Mouse (Mus musculus): ENCODE measurements around the gene Sec23ip. TPM values are rescaled to one million over a fixed set of nuclear protein-coding genes. Genes with fewer than 3 reads are reported as not detected.
"Not testable (repeated sequence)": the region's sequence is repeated elsewhere in the genome, so short reads cannot be mapped to it uniquely, and the experiment has no call there.

The Sec23ip gene
- polyA plus RNA-seq (2016; fragmentation: Nextera tagmentation; extraction: Ambion mirVana) = 43.1 and 45.7 TPM in 2 replicates

GRCm38 (mm10) chr7:128744684-128745485 lies at the start of gene Sec23ip:
Gene Sec23ip, plus strand, starts transcription at chr7:128744943.
- H3K36me3 ChIP-seq (replicated peaks) = 0 out of 2 replicates have a peak, but pooled peaks cover 7% of the 10 kb centered on the region
- H3K4me2 ChIP-seq = peak within 1 kb of the TSS; percentile 95
- peak within 1 kb of the TSS; percentile 91 for H3K4me3 ChIP-seq (replicated peaks)
- peaks cover 21% of the 10 kb centered on the region for H3K27me3 ChIP-seq
- peaks cover 32% of the 10 kb centered on the region for H3K4me1 ChIP-seq
- peak; percentile 90 for ATAC-seq (ENCODE audit: low FRiP score)
- H3K9me3 ChIP-seq = no peaks in the 10 kb centered on the region
- H3K9ac ChIP-seq = peak within 1 kb of the TSS; percentile 82
- H3K27ac ChIP-seq = peak within 1 kb of the TSS; percentile 66; the same call in 1 of the 2 replicates
- WGBS = under 1% methylated on average over 55 of the region's 55 CpGs

GRCm38 (mm10) chr7:128699959-128700358 lies 44.8 kb upstream of the Sec23ip start:
- H3K36me3 ChIP-seq (replicated peaks) = peaks cover 83% of the 10 kb centered on the region
- H3K9me3 ChIP-seq; H3K4me3 ChIP-seq (replicated peaks); H3K27me3 ChIP-seq; H3K9ac ChIP-seq; H3K4me1 ChIP-seq; ATAC-seq (ENCODE audit: low FRiP score); H3K27ac ChIP-seq; H3K4me2 ChIP-seq: not testable (repeated sequence)
- WGBS = 91% methylated on average over 6 of the region's 6 CpGs

DNA sequence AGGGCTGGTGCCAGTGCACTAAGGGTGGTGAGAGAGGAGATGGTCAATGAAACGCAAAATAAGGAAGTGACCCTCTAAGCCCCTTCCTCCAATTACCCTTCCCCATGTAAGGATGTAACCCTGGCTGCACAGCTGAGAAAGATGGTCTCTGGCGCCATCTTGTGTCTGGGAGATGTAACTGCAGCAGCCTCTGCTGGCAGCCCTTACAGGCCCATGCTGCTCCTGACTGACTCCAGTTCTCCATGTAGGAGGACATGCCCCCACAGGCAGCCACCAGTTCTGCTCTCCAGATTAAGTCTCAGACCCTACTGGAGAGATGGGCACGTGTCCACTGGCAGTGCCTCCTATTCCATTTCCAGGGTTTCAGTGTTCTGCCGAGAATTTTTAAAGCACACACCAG lies 39.0 kb upstream of the Sec23ip start:
- Histone ChIP-seq H3K27ac (no peak overlapping the region), H3K4me3 (replicated peaks) (no peak overlapping the region), H3K9ac (no peak overlapping the region), H3K4me2 (no peak overlapping the region), H3K9me3 (no peaks in the 10 kb centered on the region), H3K36me3 (replicated peaks) (peaks cover 95% of the 10 kb centered on the region), H3K4me1 (no peaks in the 10 kb centered on the region), H3K27me3 (no peaks in the 10 kb centered on the region)
- ATAC-seq (ENCODE audit: low FRiP score) = peak; percentile 70; the same call in 1 of the 2 replicates
- WGBS = 28% methylated on average over 4 of the region's 4 CpGs

GRCm38 (mm10) chr7:128717991-128718390 lies 26.8 kb upstream of the Sec23ip start:
- no peaks in the 10 kb centered on the region for H3K9me3 ChIP-seq
- no peaks in the 10 kb centered on the region for H3K4me1 ChIP-seq
- no peaks in the 10 kb centered on the region for H3K27me3 ChIP-seq
- no peak for ATAC-seq (ENCODE audit: low FRiP score)
- H3K27ac ChIP-seq = no peak overlapping the region
- 82% methylated on average over 4 of the region's 4 CpGs for whole genome bisulfite sequencing
- no peak overlapping the region for H3K4me3 ChIP-seq (replicated peaks)
- H3K36me3 ChIP-seq (replicated peaks) = peaks cover 84% of the 10 kb centered on the region
- H3K9ac ChIP-seq = no peak overlapping the region
- H3K4me2 ChIP-seq = no peak overlapping the region

- Histone ChIP-seq H3K9ac (no peak overlapping the region), H3K36me3 (replicated peaks) (peaks cover 27% of the 10 kb centered on the region), H3K27me3 (no peaks in the 10 kb centered on the region), H3K9me3 (no peaks in the 10 kb centered on the region), H3K4me2 (no peak overlapping the region), H3K27ac (no peak overlapping the region), H3K4me1 (peaks cover 21% of the 10 kb centered on the region), H3K4me3 (replicated peaks) (no peak overlapping the region)
- ATAC-seq (ENCODE audit: low FRiP score) = peak; percentile 82; the same call in 1 of the 2 replicates
- 46% methylated on average over 4 of the region's 4 CpGs for WGBS
Measured at GRCm38 (mm10) chr7:128724761-128725160, 20.0 kb upstream of the Sec23ip start.

DNA sequence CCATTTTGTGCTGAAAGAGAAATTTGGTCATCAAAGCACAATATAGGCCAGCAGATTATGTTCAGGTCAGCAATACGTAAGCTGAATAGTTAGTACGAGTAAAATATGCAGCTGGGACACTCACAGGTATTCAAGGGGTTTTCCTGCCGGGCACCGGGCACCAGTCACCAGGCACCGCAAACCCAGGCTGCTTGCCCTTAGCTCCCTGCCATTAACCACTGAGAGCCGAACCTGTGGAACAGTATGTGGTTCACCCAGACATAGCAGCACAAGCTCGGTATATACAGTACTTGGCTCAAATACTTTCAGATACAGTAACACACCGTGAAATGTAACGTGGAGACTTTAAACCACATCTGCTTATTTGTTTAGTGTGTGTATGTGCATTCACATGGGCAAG lies 19.6 kb upstream of the Sec23ip start:
- peaks cover 24% of the 10 kb centered on the region for H3K36me3 ChIP-seq (replicated peaks)
- no peak for ATAC-seq (ENCODE audit: low FRiP score)
- no peak overlapping the region for H3K4me3 ChIP-seq (replicated peaks)
- no peaks in the 10 kb centered on the region for H3K27me3 ChIP-seq
- H3K9ac ChIP-seq = no peak overlapping the region
- 0 out of 2 replicates have a peak overlapping the region, but pooled peaks have one; percentile 8 for H3K27ac ChIP-seq
- H3K9me3 ChIP-seq = no peaks in the 10 kb centered on the region
- no peak overlapping the region for H3K4me2 ChIP-seq
- WGBS = 84% methylated on average over 9 of the region's 9 CpGs
- H3K4me1 ChIP-seq = peaks cover 21% of the 10 kb centered on the region

GRCm38 (mm10) chr7:128726999-128727398 lies 17.7 kb upstream of the Sec23ip start:
- H3K36me3 ChIP-seq (replicated peaks) = peaks cover 11% of the 10 kb centered on the region
- H3K9me3 ChIP-seq = no peaks in the 10 kb centered on the region
- H3K4me3 ChIP-seq (replicated peaks) = no peak overlapping the region
- H3K27ac ChIP-seq = no peak overlapping the region
- 41% methylated on average over 10 of the region's 10 CpGs for WGBS
- peaks cover 21% of the 10 kb centered on the region for H3K4me1 ChIP-seq
- no peak for ATAC-seq (ENCODE audit: low FRiP score)
- no peaks in the 10 kb centered on the region for H3K27me3 ChIP-seq
- no peak overlapping the region for H3K4me2 ChIP-seq
- H3K9ac ChIP-seq = no peak overlapping the region

GRCm38 (mm10) chr7:128727701-128728100 lies 17.0 kb upstream of the Sec23ip start:
- Histone ChIP-seq H3K27ac (no peak overlapping the region), H3K36me3 (replicated peaks) (peaks cover 7% of the 10 kb centered on the region), H3K4me1 (peaks cover 21% of the 10 kb centered on the region), H3K4me3 (replicated peaks) (no peak overlapping the region), H3K4me2 (no peak overlapping the region), H3K27me3 (no peaks in the 10 kb centered on the region), H3K9me3 (no peaks in the 10 kb centered on the region), H3K9ac (no peak overlapping the region)
- WGBS = 35% methylated on average over 5 of the region's 5 CpGs
- no peak for ATAC-seq (ENCODE audit: low FRiP score)

- H3K9me3 ChIP-seq = no peaks in the 10 kb centered on the region
- ATAC-seq (ENCODE audit: low FRiP score) = no peak
- no peak overlapping the region for H3K27ac ChIP-seq
- H3K36me3 ChIP-seq (replicated peaks) = no peaks in the 10 kb centered on the region
- no peak overlapping the region for H3K4me2 ChIP-seq
- no peak overlapping the region for H3K4me3 ChIP-seq (replicated peaks)
- H3K9ac ChIP-seq = no peak overlapping the region
- H3K4me1 ChIP-seq = peaks cover 21% of the 10 kb centered on the region
- WGBS = 95% methylated on average over 10 of the region's 10 CpGs
- H3K27me3 ChIP-seq = no peaks in the 10 kb centered on the region
Measured at GRCm38 (mm10) chr7:128728738-128729137, 16.0 kb upstream of the Sec23ip start.

DNA sequence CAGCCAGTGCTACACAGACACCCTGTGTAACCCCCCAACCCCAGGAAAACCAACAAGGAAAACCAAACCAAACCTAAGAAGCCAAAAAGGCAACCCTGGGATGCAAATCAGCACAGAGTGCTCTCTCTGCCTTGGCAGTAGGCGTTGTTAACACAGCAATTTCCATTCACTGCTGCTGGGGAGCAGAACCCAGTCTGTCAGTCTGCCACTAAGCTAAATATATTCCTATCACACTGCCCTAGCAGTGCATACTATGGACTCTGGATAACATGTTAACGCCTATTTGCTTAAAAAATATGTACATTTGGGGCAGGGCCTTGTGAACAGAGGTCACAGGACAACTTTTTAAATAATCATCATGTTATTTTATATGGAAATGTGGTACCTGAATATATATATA lies 13.2 kb upstream of the Sec23ip start:
- H3K9ac ChIP-seq = no peak overlapping the region
- peaks cover 17% of the 10 kb centered on the region for H3K36me3 ChIP-seq (replicated peaks)
- no peak overlapping the region for H3K4me3 ChIP-seq (replicated peaks)
- no peak overlapping the region for H3K4me2 ChIP-seq
- no peaks in the 10 kb centered on the region for H3K27me3 ChIP-seq
- ATAC-seq (ENCODE audit: low FRiP score) = no peak
- 0 out of 2 replicates have a peak overlapping the region, but pooled peaks have one; percentile 2 for H3K27ac ChIP-seq
- H3K9me3 ChIP-seq = 0 out of 2 replicates have a peak, but pooled peaks cover 4% of the 10 kb centered on the region
- WGBS = 92% methylated on average over 2 of the region's 2 CpGs
- peaks cover 14% of the 10 kb centered on the region for H3K4me1 ChIP-seq

DNA sequence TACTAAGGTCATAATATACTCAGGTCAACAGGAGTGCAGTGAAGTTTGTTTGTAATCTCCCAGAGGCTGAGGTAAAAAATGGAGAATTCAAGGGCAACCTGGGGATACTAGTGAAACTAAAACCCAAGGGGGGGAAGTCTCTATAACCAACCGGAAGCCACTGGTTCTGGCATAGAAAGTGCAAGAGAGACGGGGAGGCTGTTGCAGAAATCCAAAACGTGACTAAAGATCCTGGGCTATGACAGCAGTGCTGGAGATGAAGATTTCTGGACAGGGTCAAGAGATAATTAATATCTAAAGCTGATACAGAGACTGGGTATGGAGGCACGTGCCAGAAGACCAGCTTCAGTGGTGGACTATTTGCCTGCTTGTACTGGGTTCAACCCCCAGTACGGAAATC lies 6.7 kb upstream of the Sec23ip start:
- no peak overlapping the region for H3K9ac ChIP-seq
- H3K27ac ChIP-seq = no peak overlapping the region
- H3K36me3 ChIP-seq (replicated peaks) = peaks cover 17% of the 10 kb centered on the region
- no peak for ATAC-seq (ENCODE audit: low FRiP score)
- H3K4me3 ChIP-seq (replicated peaks) = peak overlapping the region; percentile 99
- 0 out of 2 replicates have a peak, but pooled peaks cover 4% of the 10 kb centered on the region for H3K9me3 ChIP-seq
- 87% methylated on average over 5 of the region's 5 CpGs for WGBS
- peaks cover 21% of the 10 kb centered on the region for H3K4me1 ChIP-seq
- peaks cover 17% of the 10 kb centered on the region for H3K27me3 ChIP-seq
- H3K4me2 ChIP-seq = peak overlapping the region; percentile 95

DNA sequence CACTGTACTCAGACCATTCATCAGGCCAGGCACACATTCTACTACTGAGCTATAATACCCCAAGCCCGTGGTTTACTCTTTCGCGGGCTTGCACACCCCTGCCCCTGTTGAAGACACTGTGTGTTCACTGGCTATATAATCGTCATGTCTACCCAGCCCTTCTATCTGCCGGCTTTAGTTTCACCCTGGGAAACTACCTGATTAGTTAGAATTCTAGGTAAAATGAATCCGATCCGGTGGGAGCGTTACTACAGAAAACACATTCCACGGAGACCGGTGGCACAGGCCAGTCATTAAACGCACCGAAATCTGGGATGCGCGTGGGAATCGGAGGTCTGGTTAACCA lies 5.7 kb upstream of the Sec23ip start:
- Histone ChIP-seq H3K36me3 (replicated peaks) (peaks cover 17% of the 10 kb centered on the region), H3K9ac (peak overlapping the region; percentile 98), H3K9me3 (0 out of 2 replicates have a peak, but pooled peaks cover 4% of the 10 kb centered on the region), H3K4me2 (peak overlapping the region; percentile 95), H3K4me3 (replicated peaks) (peak overlapping the region; percentile 99), H3K27me3 (peaks cover 21% of the 10 kb centered on the region), H3K27ac (no peak overlapping the region), H3K4me1 (peaks cover 21% of the 10 kb centered on the region)
- no peak for ATAC-seq (ENCODE audit: low FRiP score)
- 2% methylated on average over 15 of the region's 15 CpGs for WGBS

Data from forebrain, embryonic 12.5 days (tissue).